Mouse (Mus musculus): ENCODE data around the gene Anapc7.
A peak's percentile ranks its signal among the peaks of the same experiment; 100 is the strongest.

Gene Anapc7

DNA sequence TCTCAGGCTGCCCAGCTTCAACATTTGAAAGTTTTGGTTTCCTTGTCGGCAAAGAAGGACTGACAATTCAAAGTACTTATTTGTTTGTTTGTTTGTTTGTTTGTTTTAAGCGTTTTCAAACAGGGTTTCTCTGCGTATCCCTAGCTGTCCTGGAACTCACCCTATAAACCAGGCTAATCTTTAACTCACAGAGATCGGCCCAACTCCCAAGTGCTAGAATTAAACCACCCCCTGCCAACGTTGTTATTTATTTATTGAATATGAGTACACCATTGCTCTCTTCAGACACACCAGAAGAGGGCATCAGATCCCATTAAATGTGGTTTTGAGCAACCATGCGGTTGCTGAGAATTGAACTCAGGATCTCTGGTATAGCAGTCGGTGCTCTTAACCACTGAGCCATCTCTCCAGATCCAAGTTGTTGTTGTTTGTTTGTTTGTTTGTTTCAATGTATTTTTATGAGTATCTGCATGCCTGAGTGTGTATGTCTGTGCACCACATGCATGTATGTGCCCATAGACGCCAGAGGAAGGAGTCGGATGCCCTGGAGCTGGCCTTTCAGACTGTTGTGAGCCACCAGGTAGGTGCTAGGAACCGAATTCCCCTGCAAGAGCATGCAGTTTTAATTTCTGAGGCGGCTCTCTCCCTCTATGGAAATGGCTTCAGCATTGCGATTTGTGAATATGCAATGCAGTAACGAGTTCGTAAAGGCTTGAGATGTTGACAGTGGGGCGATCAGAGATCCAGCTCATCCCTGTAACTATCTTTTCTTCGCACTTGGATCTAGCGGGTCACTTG, at the start of gene Anapc7:
Anapc7 (plus strand) TSS at position 423 of the 798 bp plus-strand sequence.
- DNase-seq (ENCODE audit: low read depth, low spot score), result no peak

DNA sequence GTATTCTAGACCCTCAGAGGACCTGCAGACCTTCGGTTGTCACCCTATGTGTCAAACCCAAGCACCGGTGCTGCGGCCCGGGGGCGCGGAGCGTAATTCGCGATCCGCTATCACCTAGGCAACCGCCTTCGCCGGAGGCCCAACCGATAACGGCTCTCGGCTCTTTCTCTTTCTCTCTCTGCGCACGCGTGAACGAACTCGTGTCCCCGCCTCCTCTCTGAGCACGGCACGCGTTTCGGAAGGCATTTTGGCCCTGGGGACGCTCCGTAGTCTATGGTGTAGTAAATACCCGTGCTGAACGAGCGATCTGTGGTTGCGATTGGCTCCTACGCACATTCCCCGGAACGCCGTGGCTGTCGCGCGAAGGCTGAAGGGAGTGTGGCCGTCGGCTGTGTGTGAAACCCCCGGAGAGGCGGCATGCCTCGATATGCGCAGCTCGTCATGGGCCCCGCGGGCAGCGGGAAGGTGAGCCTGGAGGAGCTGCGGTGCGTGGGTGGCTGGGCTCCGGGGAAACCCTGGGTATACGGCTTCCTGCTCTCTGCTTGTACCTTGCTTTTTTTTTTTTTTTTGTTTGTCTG, 49.2 kb upstream of the Anapc7 start, which contains the start of gene Fam216a:
Fam216a (minus strand) TSS at position 173 of the 578 bp plus-strand sequence.
- peak; percentile 100 for DNase-seq (ENCODE audit: low read depth, low spot score)

DNA sequence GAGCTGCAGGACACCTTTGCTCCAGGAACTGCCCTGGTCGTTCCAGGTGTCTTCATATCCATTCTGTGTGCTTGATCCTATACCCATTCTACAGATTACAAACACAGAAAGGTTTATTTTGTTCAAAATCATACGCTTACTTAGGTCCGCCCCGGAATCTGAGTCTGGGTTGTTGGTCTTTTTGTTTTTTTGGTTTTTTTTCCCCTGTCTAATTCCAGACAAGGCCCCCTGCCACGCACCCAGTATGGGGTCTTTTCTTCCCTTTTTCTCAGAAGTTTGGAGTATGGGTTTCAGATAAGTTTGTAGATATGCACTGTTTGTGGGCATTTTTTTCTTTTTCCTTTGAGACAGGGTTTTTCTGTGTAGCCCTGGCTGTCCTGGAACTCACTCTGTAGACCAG, 48.6 kb upstream of the Anapc7 start:
- DNase-seq (ENCODE audit: low read depth, low spot score), result no peak

DNA sequence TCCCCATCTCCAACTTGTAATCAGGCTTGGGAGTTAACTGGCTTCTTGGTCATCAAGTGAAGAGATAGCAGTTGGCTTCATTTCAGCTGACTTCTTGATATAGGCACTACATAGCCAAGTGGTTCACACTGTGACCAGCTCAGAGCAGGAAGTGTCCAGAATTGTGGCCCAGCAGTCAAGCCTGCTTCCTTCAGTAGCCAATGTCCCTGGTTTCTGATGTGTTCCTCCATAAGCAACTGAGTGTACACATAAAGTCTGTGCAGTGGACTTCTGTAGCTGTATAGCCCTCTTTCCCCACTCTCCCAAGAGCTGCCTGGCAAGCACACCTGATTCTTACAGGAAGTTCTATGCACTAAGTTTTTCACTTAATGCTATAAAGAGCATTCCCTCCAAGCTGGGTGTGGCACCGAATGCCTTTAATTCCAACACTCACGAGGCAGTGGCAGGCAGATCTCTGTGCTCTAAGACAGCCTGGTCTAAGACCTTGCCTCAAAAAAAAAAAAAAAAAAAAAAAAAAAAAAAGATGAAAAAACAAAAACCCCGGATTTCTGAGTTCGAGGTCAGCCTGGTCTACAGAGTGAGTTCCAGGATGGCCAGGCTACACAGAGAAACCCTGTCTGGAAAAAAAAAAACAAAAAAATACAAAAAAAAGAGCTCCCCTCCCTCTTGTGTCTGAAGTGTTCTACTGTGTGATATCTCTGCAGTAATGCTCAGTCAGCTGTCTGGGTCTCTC, 44.2 kb upstream of the Anapc7 start:
- DNase-seq (ENCODE audit: low read depth, low spot score), result no peak

DNA sequence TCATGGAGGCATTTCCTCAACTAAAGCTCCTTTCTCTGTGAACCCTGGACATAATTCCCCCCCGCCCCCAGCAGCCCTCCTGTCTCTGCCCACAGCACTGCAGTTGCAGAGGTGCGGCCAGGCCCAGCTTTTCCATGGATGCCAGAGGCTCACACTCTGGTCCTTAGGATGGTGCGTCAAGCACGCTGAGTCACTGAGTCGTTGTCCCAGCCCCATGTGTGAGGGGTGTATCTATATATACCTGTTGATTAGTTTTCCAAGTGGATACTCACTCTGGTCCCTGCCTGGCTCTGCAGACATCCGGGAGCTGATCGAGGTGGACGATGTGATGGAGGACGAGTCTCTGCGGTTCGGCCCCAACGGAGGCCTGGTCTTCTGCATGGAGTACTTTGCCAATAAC, 43.3 kb upstream of the Anapc7 start:
- no peak for DNase-seq (ENCODE audit: low read depth, low spot score)

DNA sequence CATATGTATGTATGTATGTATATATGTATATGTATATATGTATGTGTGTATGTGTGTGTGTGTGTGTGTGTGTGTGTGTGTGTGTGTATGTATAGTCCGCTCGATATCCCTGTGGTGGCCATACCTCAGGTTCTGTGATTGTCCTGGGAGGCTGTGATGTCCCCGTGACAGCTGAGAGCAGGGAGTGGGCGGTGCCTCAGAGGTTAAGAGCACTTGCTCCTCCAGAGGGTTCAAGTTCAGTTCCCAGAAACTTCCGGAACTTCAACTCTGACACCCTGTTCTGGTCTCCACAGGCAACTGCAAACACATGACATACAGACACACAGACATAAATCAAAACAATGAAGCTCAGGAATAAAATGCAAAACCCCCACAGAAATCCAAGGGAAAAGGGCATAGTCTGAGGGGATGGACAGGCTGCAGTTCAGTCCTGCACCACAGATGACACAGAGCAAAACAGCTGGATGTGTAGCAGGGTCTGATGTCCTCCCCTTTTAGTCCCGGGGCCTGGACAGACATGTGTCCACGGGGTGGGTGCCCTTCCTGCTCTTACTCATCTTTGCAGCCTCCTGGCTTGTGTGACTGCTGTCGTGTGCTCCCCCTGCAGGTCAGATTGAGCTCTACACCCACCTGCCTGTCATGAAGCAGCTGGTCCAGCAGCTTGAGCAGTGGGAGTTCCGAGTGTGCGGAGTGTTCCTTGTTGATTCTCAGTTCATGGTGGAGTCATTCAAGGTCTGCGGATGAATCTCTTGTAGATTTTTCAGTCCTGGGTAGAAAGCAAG, 41.9 kb upstream of the Anapc7 start:
- DNase-seq (ENCODE audit: low read depth, low spot score), result peak; percentile 91

DNA sequence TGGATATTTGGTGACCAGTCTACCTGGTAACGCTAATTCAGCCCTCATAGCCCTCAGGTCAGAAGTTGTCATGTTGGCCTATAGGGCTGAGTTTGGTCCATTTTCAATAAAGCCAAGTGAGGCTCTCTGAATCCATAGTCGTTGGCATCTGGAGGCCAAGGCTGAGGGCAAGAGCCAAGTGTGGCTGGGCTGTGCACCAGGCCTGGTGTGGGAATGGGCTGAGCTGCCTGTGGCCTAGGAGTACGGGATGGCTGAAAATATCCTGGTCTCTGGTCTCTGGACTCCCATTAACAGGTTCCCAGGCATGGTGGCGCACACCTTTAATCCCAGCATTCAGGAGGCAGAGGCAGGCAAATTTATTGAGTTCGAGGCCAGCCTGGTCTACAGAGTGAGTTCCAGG, 31.5 kb upstream of the Anapc7 start:
- no peak for DNase-seq (ENCODE audit: low read depth, low spot score)

DNA sequence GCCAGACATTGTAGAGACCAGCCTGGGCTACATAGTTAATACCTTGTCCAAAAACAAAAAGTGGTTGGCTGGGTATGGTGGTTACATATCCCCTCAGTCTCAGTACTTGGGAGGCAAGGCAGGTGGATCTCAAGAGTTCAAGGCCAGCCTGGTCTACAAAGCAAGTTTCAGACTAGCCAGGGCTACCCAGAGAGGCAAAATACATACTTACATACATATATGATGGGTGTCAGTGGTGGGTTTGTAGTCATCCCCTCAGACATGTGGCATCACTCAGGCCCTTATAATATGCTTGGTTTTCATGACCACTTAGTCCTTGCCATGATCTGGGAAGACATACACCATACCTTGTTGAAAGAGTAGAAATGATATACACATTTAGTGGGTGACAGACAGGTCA, 30.8 kb upstream of the Anapc7 start:
- DNase-seq (ENCODE audit: low read depth, low spot score), result no peak

DNA sequence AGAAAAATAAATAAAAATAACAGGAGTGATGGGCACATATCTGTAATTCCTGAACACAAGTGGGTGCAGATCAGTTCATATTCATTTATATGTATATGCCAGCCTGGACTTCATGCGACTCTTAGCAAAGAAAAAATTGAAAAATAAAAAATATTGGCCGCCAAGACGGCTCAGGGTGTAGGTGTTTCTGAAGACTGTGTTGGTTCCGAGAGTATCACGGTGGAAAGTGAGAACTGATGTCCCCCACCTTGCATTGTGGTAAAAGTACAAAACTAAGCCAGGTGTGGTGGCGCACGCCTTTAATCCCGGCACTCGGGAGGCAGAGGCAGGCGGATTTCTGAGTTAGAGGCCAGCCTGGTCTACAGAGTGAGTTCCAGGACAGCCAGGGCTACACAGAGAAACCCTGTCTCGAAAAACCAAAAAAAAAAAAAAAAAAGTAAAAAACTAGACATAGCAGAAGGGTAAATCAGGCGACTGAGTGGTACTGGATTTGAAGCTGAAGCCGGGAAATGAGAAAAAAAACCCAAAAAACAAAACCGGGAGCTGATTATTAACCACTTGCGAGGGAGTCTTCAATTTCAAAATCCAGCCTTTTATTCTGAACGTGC, 30.2 kb upstream of the Anapc7 start:
- no peak for DNase-seq (ENCODE audit: low read depth, low spot score)

DNA sequence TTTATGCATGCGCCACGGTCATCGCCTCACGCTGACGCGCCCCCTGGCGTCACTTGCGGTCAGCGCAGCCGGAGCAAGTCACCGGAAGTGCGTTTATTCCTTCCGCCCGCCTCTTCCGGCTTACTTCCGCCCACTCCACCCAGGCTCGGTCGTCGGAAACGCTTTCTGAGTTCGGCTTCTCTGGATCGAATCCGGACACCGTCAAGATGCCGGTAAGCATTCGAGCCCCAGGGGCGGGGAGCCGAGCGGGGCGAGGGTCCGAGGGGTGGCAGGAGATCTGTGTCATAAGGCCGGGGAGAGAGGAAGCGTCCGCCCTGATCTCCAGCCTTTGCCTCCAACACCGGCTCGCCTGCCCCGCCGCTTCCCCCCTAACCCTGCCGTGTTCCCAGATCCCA, 29.7 kb upstream of the Anapc7 start, which contains the start of gene Arpc3:
Arpc3 (plus strand) TSS at position 93 of the 395 bp plus-strand sequence.
- peak; percentile 97 for DNase-seq (ENCODE audit: low read depth, low spot score)

DNA sequence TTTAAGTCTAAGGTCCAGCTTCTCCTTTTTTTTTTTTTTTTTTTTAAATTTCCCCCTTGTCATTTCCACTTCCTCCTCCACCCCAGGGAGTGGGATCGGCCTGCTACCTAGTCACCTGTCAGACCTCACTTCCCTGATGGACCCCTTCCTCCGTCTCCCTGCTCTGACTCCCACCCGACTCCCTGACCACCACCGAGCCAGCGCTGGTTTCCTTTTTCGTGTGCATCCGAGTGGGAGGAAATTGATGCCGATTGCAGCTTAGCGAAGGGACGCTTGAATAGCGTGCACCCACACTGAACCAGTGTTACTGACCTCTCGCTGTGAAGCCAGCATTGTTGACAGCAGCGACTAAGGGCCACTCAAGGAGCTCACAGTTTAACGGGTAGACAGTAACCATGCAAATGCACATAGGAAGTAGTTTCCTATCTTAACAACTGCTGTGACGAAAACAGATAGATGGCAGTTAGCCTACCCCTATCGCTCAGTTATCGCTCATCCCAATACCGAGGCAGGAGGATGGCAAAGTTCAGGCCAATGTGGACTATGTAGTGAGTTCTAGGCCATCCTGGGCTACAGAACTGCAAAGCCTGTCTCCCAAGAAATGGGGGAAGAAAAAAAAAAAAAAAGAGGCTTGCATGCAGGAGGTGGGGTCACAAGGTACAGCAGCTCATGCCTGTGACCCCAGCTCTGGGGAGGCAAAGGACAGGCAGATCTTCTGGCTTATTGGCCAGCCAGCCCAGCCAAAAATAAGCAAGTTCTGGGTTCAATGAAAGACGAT, 29.1 kb upstream of the Anapc7 start:
- DNase-seq (ENCODE audit: low read depth, low spot score), result peak; percentile 58

DNA sequence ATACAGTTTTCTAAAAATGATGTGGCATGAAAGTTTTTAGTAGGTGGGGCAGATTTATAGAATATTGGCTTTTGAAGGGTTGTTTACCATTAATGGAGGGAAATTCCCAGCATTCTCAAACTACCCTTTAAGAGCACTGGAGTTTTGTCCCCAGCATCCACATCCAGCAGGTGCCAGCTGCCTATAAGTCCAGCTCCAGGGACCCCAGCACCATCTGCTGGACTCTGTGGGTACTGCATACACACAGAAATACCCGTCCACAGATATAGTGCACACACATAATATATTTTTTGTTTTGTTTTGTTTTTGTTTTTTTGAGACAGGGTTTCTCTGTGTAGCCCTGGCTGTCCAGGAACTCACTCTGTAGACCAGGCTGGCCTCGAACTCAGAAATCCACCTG, 27.6 kb upstream of the Anapc7 start:
- DNase-seq (ENCODE audit: low read depth, low spot score), result peak; percentile 89

DNA sequence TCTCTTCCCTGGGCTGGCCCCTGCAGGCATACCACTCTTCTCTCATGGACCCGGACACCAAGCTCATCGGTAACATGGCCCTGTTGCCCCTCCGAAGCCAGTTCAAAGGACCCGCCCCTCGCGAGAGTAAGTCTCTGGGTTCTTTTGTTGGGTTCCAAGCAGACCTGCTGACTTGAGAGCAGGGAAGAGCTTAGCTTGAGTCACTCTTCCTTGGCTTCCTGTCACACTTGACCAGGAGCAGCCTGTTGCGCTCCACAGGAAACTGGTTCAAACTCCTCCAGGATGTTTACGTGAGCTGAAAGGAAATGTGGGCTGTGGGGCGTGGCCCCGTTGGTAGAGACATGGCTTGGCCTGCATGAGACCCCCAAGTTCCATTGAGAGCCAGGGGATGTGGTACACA, 24.7 kb upstream of the Anapc7 start:
- no peak for DNase-seq (ENCODE audit: low read depth, low spot score)

DNA sequence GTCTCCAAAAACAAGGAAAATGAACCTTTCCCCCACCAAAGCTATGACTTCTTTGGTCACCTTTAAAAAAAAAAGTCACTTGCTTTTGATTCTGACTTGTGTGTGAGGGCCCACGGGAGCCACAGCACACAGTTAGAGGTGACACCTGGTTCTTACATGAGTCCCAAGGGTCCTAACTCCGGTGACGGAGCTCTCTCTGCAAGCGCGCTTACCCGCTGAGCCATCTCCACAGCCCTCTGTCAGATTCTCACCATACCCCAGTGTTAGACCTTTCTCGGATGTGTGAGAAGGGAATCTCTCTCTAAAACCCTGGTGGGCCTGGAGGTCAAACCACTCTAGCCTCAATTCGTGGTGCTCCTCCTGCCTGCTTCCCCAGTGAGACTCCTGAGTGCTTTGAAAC, 24.0 kb upstream of the Anapc7 start:
- DNase-seq (ENCODE audit: low read depth, low spot score), result no peak

DNA sequence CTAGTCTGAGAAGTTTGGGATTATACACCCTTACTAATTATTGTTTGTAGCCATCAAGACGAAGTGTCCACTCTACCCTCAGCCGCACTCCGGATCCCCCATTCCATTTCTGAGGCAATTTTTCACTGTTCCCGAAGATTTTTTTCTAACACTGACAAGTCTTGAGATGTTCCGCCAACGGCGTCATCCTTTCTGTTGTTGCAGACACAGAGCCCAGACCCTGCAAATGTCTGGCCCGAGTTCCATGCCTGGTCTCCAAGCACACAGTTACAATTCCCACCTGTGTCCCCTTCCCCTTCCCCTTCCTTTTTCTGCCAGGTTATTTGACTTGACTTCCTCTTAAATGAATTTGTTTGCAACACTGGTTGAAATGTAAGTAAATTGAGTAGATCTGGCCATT, 21.6 kb upstream of the Anapc7 start:
- DNase-seq (ENCODE audit: low read depth, low spot score), result no peak

DNA sequence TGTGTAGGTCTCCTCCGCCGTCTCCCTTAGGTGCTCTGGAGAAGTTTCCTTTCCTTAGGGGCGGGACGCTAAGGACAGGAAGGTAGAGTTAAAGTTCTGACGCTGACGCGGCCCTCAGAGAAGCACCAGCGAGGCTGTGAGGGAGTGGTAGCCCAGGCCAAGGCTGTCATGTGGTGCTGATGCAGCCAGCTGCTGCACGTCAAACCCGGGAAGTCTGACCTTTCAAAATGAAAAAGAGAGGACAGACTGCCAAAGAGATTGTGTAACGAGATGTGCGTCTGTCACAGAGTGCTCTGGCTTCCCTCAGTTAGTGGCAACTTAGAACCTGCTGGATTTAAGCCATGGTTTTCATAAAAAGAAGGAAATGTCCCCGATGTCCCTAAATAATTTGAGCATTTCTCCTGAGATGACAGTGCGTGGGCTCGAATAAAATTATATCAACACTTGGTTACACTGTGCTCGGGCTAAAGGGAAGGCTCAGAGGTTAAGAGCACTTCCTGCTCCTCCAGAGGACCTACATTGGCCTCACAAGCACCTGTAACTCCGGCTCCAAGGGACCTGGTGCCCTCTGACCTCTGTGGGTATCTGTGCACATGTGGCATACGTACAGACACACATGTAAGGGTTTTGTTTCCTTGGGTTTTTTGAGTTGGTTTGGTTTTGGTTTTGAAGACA, 20.7 kb upstream of the Anapc7 start:
- DNase-seq (ENCODE audit: low read depth, low spot score), result no peak

DNA sequence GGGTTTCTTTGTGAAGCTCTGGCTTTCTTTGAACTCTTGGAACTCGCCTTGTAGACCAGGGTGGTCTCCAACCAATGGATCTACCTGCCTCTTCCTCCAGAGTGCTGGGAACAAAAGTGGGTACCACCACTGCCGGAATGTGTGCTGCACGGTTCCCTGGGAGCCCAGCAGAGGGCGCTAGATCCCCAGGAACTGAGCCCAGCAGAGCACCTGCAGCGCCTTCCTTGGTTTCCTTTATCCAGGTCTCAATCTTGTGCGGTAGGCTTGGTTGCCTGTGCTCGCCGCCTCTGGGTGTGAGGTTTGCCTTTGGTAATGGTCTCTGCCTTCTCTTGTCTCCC, 20.2 kb upstream of the Anapc7 start:
- peak; percentile 81 for DNase-seq (ENCODE audit: low read depth, low spot score)

DNA sequence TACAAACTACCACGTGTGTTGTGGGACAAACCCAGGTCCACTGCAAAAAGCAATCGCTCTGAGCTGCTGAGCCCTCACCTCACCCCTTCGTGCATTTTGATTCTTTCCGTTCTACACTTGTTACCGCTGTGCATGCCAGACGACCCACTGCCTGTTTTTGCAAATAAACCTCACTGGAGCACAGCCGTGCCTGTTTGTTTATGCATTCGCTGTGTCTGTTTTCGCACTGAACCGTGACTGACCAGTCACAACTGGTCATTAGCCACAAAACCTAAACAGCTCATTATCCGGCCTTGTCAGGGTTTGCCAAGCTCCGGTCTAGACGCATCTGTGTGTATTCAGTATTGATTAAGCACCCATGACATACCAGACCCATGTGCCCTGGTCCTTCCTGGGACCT, 19.3 kb upstream of the Anapc7 start:
- no peak for DNase-seq (ENCODE audit: low read depth, low spot score)

DNA sequence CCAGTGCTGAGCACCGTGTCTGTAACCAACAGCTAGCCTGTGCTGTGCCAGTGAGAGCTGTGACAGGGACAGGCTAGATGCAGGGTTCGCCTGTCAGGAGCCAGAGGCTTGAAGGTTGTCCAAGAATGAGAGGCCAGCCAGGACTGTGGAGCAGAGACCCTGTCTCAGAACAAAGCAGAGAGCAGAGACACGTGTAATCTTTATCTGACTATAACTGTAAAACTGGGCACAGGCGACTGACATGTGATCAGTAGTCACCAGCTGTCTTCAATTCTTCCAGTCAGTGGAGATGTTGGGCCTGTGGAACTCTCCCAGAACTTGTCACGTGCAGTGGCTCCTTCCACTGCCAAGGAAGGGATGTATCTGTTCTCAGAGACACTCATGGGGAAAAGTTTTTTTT, 18.7 kb upstream of the Anapc7 start:
- DNase-seq (ENCODE audit: low read depth, low spot score), result no peak

DNA sequence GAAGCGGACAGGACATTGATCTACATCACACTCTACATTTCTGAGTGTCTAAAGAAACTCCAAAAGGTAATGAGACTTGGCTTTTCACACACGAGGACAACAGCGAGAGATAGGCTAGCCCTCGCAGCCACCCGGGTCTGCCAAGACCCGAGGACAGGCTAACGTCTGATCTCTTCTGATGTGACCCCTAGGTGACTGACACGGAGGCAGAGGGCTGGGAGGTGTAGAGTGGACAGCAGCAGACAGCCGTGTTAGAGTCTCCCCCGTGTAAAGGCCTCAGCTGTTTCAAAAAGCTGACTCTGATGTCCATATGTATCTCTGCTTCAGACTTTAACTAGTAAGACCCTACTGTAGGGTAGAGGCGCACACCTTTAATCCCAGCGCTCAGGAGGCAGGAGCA, 18.1 kb upstream of the Anapc7 start:
- no peak for DNase-seq (ENCODE audit: low read depth, low spot score)
